Mouse (Mus musculus) hindbrain, embryonic 12.5 days (tissue): Measurements from ENCODE around the gene Cyp26a1. TPM values are rescaled to one million over a fixed set of nuclear protein-coding genes. Genes with fewer than 3 reads are reported as not detected.

Experiments
- ATAC-seq: fragments of 200-750 bp; cut with Nextera tagmentation; 2 replicates; pipeline ENCODE4 v1.8.0; 2017; ENCODE audit warnings: moderate TSS enrichment; ENCODE audit not compliant: low FRiP score
- H3K27ac ChIP-seq: fragments of 300-500 bp; sonication (generic); 2 replicates; pipeline ENCODE4 v1.5.1; 2016; ENCODE audit warnings: mild to moderate bottlenecking
- H3K27me3 ChIP-seq: fragments of 300-500 bp; sonication (generic); 2 replicates; pipeline ENCODE4 v1.6.1; 2016; ENCODE audit warnings: mild to moderate bottlenecking
- H3K36me3 ChIP-seq: fragments of 300-500 bp; sonication (generic); 2 replicates; pipeline ENCODE4 v1.6.1; 2016; ENCODE audit warnings: mild to moderate bottlenecking
- H3K4me1 ChIP-seq: fragments of 300-500 bp; sonication (generic); 2 replicates; pipeline ENCODE4 v1.6.1; 2016
- H3K4me2 ChIP-seq: fragments of 300-500 bp; sonication (generic); replicated peaks from 2 replicates; pipeline ENCODE4 v1.6.1; 2016; ENCODE audit warnings: mild to moderate bottlenecking
- H3K4me3 ChIP-seq: fragments of 300-500 bp; sonication (generic); 2 replicates; pipeline ENCODE4 v1.5.1; 2016; ENCODE audit warnings: mild to moderate bottlenecking
- H3K9ac ChIP-seq: fragments of 300-500 bp; sonication (generic); 2 replicates; pipeline ENCODE4 v1.6.1; 2016; ENCODE audit warnings: mild to moderate bottlenecking, moderate library complexity
- H3K9me3 ChIP-seq: fragments of 300-500 bp; sonication (generic); replicated peaks from 2 replicates; pipeline ENCODE4 v1.6.1; 2016; ENCODE audit warnings: mild to moderate bottlenecking
- WGBS: fragments of 180-500 bp; shearing (Covaris S2); methylation state at CpG from one replicate; pipeline ENCODE4 v1.1.7; 2016; 5-methylcytosine and 5-hydroxymethylcytosine counted together
- polyA plus RNA-seq: library from polyadenylated mRNA; unstranded; fragments of >200 nt; fragmentation: Nextera tagmentation; extraction: Ambion mirVana; gene quantifications from 2 replicates; pipeline ENCODE4 v1.2.1, GENCODE M21; 2016

Gene Cyp26a1
- polyA plus RNA-seq, 1 experiment from 2014 or later = 14.2 TPM

DNA sequence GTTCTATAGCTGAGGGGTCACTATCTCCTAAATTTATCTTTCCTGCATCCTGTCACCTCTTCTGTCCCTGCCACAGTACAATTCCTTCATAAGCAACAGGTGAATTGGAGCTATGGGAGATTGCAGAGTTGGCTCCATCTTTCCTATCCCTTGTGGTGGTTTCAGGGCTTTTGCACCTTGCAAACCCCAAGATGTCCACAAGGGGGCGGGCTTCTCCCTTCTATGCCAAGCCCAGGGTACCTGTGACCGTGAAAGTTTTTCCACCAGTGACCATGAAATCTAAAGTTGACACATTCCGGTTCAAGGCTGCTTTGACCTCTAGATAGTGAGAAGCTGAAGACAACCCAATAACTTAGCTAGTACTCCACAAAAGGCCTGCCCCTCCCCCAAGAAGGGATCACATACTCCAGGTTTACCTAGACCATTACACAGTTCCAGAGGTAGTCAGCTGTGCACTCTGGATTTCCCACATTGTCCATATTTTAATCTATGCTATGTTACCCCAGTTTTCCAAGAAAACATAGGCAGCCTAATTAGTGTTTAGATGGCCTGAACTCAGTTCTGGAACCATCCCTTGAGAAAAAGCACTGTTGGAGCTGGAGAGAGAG, 6.4 kb downstream of the Cyp26a1 start:
- Histone ChIP-seq H3K4me3 (no peak overlapping the region), H3K9ac (no peak overlapping the region), H3K4me2 (no peak overlapping the region), H3K27me3 (peaks cover 51% of the 10 kb centered on the region), H3K36me3 (no peaks in the 10 kb centered on the region), H3K27ac (no peak overlapping the region), H3K9me3 (no peaks in the 10 kb centered on the region), H3K4me1 (0 out of 2 replicates have a peak, but pooled peaks cover 2% of the 10 kb centered on the region)
- ATAC-seq = 0 out of 2 replicates have a peak, but pooled peaks have one; percentile 16
- WGBS = 9% methylated on average over 3 of the region's 3 CpGs

- H3K4me2 ChIP-seq = no peak overlapping the region
- peaks cover 34% of the 10 kb centered on the region for H3K27me3 ChIP-seq
- H3K9ac ChIP-seq = no peak overlapping the region
- ATAC-seq = no peak
- H3K9me3 ChIP-seq = no peaks in the 10 kb centered on the region
- H3K36me3 ChIP-seq = no peaks in the 10 kb centered on the region
- no peak overlapping the region for H3K4me3 ChIP-seq
- H3K27ac ChIP-seq = no peak overlapping the region
- H3K4me1 ChIP-seq = no peaks in the 10 kb centered on the region
- WGBS = 83% methylated on average over 5 of the region's 5 CpGs
Measured at GRCm38 (mm10) chr19:37705722-37706121, 8.1 kb downstream of the Cyp26a1 start.

DNA sequence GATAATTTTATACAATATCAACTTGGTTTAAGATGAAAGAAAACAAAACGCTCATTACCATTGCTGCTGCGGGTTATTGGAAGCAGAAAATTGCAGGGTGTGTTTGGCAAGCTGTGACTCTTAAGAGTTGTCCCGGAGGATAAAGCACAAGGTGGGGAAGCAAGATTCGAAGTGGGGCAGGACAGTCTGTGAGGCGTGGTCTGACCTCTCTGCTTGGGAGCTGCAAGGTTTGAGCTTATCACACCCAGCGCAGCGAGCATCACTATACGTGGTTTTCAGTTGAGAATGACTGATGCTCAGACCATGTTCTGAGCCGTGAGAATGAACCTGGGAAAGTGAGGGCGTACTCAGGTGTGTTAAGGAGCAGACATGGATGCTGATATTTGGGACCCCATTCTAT, 17.1 kb downstream of the Cyp26a1 start:
- H3K4me3 ChIP-seq = no peak overlapping the region
- no peak overlapping the region for H3K27ac ChIP-seq
- no peak for ATAC-seq
- H3K36me3 ChIP-seq = no peaks in the 10 kb centered on the region
- no peak overlapping the region for H3K9ac ChIP-seq
- 75% methylated on average over 10 of the region's 10 CpGs for WGBS
- no peak overlapping the region for H3K4me2 ChIP-seq
- no peaks in the 10 kb centered on the region for H3K9me3 ChIP-seq
- H3K27me3 ChIP-seq = no peaks in the 10 kb centered on the region
- H3K4me1 ChIP-seq = no peaks in the 10 kb centered on the region

DNA sequence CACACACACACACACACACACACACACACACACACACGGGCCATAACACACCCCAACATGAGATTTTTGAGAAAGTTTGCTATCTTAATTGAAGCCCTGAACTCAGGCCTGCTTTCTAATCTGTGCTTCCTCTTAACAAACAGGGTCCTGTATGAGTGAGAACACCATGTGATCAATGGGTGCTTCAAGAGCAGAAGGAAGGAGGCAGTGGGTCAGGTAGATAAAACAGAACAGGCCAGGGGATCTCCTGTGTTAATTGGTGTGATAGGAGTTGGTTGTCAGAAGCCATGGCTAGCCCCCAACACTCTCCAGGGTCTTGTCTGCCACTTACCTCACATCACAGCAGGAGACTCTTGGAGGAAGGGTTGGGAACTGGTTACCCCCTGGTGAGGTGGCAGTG, 18.4 kb downstream of the Cyp26a1 start:
- Histone ChIP-seq H3K4me2 (no peak overlapping the region), H3K36me3 (no peaks in the 10 kb centered on the region), H3K9me3 (no peaks in the 10 kb centered on the region), H3K4me3 (no peak overlapping the region), H3K4me1 (no peaks in the 10 kb centered on the region), H3K27ac (no peak overlapping the region), H3K9ac (no peak overlapping the region), H3K27me3 (no peaks in the 10 kb centered on the region)
- 79% methylated on average over 1 of the region's 1 CpGs for WGBS
- ATAC-seq = no peak

GRCm38 (mm10) chr19:37716524-37717175, 19.1 kb downstream of the Cyp26a1 start:
- H3K4me2 ChIP-seq = no peak overlapping the region
- H3K4me1 ChIP-seq = no peaks in the 10 kb centered on the region
- no peak for ATAC-seq
- no peak overlapping the region for H3K4me3 ChIP-seq
- no peaks in the 10 kb centered on the region for H3K9me3 ChIP-seq
- no peaks in the 10 kb centered on the region for H3K36me3 ChIP-seq
- WGBS = 89% methylated on average over 12 of the region's 12 CpGs
- H3K9ac ChIP-seq = no peak overlapping the region
- no peaks in the 10 kb centered on the region for H3K27me3 ChIP-seq
- H3K27ac ChIP-seq = no peak overlapping the region

DNA sequence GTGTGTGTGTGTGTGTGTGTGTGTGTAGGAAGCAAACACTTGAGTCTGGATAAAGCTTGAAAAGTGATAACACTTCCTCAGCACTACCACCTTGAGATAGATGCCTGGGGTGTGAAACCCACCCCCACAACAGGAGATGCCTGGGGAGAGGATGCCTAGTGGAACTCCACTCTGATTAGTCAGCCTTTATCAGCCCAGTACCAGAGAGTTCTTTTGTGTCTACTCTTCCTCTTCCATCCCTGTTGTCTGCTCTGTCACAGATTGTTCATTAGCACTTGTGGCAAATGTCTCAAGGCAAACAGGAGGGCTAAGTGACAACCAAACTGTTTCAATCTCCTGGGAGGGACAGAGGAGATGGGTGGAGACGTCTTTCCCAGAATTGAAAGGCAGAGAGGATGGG, 21.6 kb downstream of the Cyp26a1 start:
- H3K9ac ChIP-seq = no peak overlapping the region
- H3K9me3 ChIP-seq = no peaks in the 10 kb centered on the region
- ATAC-seq = no peak
- no peak overlapping the region for H3K4me3 ChIP-seq
- H3K36me3 ChIP-seq = no peaks in the 10 kb centered on the region
- H3K4me2 ChIP-seq = no peak overlapping the region
- no peak overlapping the region for H3K27ac ChIP-seq
- H3K27me3 ChIP-seq = no peaks in the 10 kb centered on the region
- H3K4me1 ChIP-seq = no peaks in the 10 kb centered on the region
- 31% methylated on average over 1 of the region's 1 CpGs for WGBS

DNA sequence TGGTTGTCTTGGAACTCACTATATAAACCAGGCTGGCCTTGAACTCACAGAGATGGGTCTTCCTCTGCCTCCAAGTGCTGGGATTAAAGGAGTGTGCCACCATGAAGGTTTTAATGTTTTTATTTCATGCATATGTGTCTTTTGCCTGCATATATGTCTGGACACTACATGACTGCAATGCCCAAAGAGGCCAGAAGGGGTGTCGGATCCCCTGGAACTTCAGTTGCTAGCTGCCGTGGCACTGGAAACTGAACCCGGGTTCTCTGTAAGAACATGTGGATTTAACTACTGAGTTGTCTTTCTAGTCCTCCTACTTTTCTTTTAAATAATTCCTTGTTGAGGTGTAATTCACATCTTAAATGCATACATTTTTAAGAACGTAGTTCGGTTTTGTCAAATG, 27.0 kb downstream of the Cyp26a1 start:
- no peaks in the 10 kb centered on the region for H3K27me3 ChIP-seq
- H3K9ac ChIP-seq = no peak overlapping the region
- H3K4me2 ChIP-seq = no peak overlapping the region
- H3K9me3 ChIP-seq = no peaks in the 10 kb centered on the region
- no peak for ATAC-seq
- H3K27ac ChIP-seq = no peak overlapping the region
- no peak overlapping the region for H3K4me3 ChIP-seq
- no peaks in the 10 kb centered on the region for H3K36me3 ChIP-seq
- WGBS = 94% methylated on average over 5 of the region's 5 CpGs
- H3K4me1 ChIP-seq = no peaks in the 10 kb centered on the region

DNA sequence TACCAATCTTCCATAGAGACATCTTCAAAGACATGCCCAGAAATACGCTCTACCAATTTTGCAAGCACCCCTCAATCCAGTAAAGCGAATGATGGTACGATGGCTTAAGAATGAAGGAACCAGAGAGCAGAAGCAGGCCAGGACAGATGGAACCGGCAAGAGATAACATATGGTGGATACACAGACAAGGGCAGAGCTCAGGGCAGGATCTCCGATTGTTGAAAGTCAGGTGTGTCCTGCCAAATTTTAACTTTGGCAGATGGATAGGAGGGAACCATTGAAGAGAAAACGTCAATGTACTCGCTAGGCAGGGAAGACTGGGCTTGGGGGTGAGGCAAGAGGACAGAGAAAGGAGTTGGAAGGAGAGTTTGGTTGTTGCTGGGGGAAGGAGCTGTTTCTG, 29.0 kb downstream of the Cyp26a1 start:
- H3K4me3 ChIP-seq = no peak overlapping the region
- WGBS = 92% methylated on average over 7 of the region's 7 CpGs
- no peak overlapping the region for H3K27ac ChIP-seq
- no peak overlapping the region for H3K9ac ChIP-seq
- no peaks in the 10 kb centered on the region for H3K27me3 ChIP-seq
- H3K4me2 ChIP-seq = no peak overlapping the region
- no peak for ATAC-seq
- no peaks in the 10 kb centered on the region for H3K9me3 ChIP-seq
- no peaks in the 10 kb centered on the region for H3K36me3 ChIP-seq
- no peaks in the 10 kb centered on the region for H3K4me1 ChIP-seq

DNA sequence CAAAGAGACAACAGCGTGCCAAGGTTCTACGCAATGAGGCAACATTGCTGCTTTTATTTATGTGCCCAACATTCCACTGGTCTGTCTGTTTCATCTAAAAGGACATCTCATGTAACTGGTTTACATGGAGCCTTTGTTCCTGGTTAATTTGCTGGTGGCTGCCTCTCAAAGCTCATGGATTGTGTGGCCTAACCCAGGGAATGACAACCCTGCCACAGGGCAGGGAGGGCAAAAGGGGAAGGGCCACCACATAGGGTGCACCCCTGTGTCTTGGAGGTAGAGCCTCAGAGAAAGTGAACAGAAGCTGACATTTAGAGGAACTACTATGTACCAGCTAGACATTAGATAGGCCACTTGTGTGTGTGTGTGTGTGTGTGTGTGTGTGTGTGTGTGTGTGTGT, 29.8 kb downstream of the Cyp26a1 start:
- Histone ChIP-seq H3K4me2 (no peak overlapping the region), H3K27ac (no peak overlapping the region), H3K27me3 (no peaks in the 10 kb centered on the region), H3K9ac (no peak overlapping the region), H3K36me3 (no peaks in the 10 kb centered on the region), H3K4me1 (no peaks in the 10 kb centered on the region), H3K4me3 (no peak overlapping the region), H3K9me3 (no peaks in the 10 kb centered on the region)
- no peak for ATAC-seq
- WGBS = 96% methylated on average over 2 of the region's 2 CpGs

- Histone ChIP-seq H3K36me3 (no peaks in the 10 kb centered on the region), H3K4me1 (no peaks in the 10 kb centered on the region), H3K27me3 (no peaks in the 10 kb centered on the region), H3K9ac (no peak overlapping the region), H3K4me2 (no peak overlapping the region), H3K27ac (no peak overlapping the region), H3K9me3 (no peaks in the 10 kb centered on the region), H3K4me3 (no peak overlapping the region)
- 91% methylated on average over 8 of the region's 8 CpGs for WGBS
- no peak for ATAC-seq
Measured at GRCm38 (mm10) chr19:37735426-37735825, 37.8 kb downstream of the Cyp26a1 start.

- ATAC-seq = no peak
- H3K27ac ChIP-seq = no peak overlapping the region
- H3K36me3 ChIP-seq = no peaks in the 10 kb centered on the region
- H3K4me1 ChIP-seq = no peaks in the 10 kb centered on the region
- H3K27me3 ChIP-seq = no peaks in the 10 kb centered on the region
- no peak overlapping the region for H3K4me3 ChIP-seq
- 93% methylated on average over 3 of the region's 3 CpGs for WGBS
- no peak overlapping the region for H3K4me2 ChIP-seq
- no peaks in the 10 kb centered on the region for H3K9me3 ChIP-seq
- H3K9ac ChIP-seq = no peak overlapping the region
Measured at GRCm38 (mm10) chr19:37738575-37738974, 41.0 kb downstream of the Cyp26a1 start.

DNA sequence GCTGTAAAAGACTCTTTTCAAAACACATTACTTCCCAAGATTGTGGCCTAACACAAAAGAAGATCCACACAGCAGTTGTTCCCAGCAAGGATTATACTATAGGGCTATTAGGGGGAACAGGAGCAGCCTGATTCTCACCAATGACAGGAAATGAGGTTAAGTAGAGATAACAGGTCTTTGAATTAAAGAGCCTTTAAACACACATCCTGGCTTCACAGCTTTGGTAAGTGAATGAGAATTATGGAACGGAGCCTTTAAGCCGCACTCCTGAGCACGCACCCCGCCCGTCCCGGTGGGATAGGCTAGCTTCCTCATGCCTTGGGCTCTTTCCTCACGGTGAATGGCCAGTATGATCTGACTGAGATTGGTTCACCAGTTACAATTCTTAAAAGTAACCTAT, 42.4 kb downstream of the Cyp26a1 start:
- Histone ChIP-seq H3K27ac (no peak overlapping the region), H3K4me1 (no peaks in the 10 kb centered on the region), H3K4me3 (no peak overlapping the region), H3K27me3 (no peaks in the 10 kb centered on the region), H3K9ac (no peak overlapping the region), H3K36me3 (no peaks in the 10 kb centered on the region), H3K4me2 (no peak overlapping the region), H3K9me3 (no peaks in the 10 kb centered on the region)
- no peak for ATAC-seq
- 80% methylated on average over 7 of the region's 7 CpGs for WGBS
